Mouse (Mus musculus): ENCODE measurements around the gene Inka1.

GRCm38 (mm10) chr9:107949922-107950235, 35.8 kb downstream of the Inka1 start, which contains the start of gene Traip:
- TF ChIP-seq CTCF (IDR thresholded peaks at IDR 0.05; ENCODE audit: extremely low read depth, insufficient read depth, low read length) (no peak), POLR2A (IDR thresholded peaks at IDR 0.05; ENCODE audit: extremely low read depth, insufficient read depth, low read length) (no peak)

Data from cortical plate, adult 2 months (tissue).